Mouse (Mus musculus) heart, adult 2 months (tissue): ENCODE results near the gene Sgce.
"Not testable (repeated sequence)": the region's sequence is repeated elsewhere in the genome, so short reads cannot be mapped to it uniquely, and the experiment has no call there.

Source experiments
- CTCF ChIP-seq: fragments of 200-600 bp; IDR thresholded peaks from 2 replicates; pipeline ENCODE4 v1.8.1; 2022; ENCODE audit warnings: antibody characterized with exemption, mild to moderate bottlenecking, moderate library complexity
- EP300 ChIP-seq: fragments of 200-500 bp; IDR thresholded peaks from 2 replicates; pipeline ENCODE4 v1.6.1; 2011; ENCODE audit warnings: low read depth, low read length, control low read depth; ENCODE audit not compliant: insufficient read depth
- POLR2A ChIP-seq: fragments of 200-500 bp; IDR thresholded peaks from 2 replicates; pipeline ENCODE4 v1.6.1; 2011; ENCODE audit warnings: mild to moderate bottlenecking, low read depth, low read length, control low read depth; ENCODE audit not compliant: insufficient read depth

GRCm38 (mm10) chr6:4653741-4654140 lies 93.3 kb downstream of the Sgce start:
- TF ChIP-seq CTCF, POLR2A, EP300: not testable (repeated sequence)
